Mouse (Mus musculus) heart, postnatal 4 days (tissue): ENCODE data around the gene Pah. TPM values are rescaled to one million over a fixed set of nuclear protein-coding genes. Genes with fewer than 3 reads are reported as not detected.

ENCODE experiments used
- DNase-seq: peaks from one replicate; pipeline ENCODE4 v3.0.0; 2021
- total RNA-seq, 2 experiments: library from RNA; stranded (reverse); gene quantifications; 2 replicates each; pipeline ENCODE4 v1.2.3; 2021

Gene Pah
- under 1 TPM in 1 of 2 experiments, not detected in 1; 0.47 TPM for total RNA-seq

DNA sequence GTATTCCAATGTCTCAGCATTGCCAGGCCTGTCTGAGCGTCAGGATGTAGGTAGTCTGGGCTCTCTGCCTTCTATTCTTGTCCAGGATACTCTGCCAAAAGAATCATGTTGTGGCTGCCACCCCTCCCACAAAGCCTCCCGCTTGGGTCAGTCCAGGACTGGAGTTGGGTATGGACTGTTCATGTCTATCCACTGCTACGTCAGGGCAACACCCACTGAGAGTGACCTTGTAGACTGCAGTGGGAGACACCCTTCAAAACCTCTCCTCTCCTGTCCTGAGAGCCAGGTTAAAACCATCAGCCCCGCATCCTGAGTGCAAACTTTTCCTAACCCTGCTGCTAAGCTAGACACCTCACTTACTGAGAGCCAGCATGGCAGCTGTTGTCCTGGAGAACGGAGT lies at the start of gene Pah:
TSS of gene Pah (plus strand) at position 150 of the 400 bp plus-strand sequence.
- DNase-seq, result no peak

DNA sequence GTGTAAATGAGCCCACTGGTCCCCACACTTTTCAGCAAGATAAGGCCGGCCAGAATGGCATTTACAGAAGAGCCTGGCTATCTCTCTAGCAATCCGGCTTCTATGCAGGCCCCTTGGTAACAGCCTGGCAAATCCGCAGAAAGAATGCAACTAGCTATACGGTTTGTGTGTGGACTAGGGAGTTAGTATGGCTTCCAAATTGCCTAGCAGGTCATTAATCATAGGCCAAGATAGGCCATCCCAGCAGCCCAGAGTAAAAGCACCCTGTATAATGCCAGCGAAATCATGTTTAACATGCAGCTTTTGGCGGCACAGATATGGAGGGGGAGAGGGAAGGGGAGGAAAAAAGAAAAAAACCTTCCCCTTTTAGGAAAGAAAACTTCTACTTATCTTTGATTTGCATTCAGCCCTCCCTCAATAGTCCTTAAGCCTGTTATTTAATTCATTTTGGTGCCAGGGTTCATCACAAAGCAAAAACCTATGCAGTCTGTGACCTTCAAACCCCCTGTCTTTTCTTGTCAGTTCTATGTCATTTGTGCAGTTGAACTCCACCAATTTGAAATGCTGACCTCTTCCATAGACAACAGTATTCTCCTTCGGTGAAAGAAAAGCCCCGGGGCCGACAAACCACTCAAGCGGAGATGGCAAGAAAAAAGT lies 48.0 kb upstream of the Pah start:
- DNase-seq, result no peak

DNA sequence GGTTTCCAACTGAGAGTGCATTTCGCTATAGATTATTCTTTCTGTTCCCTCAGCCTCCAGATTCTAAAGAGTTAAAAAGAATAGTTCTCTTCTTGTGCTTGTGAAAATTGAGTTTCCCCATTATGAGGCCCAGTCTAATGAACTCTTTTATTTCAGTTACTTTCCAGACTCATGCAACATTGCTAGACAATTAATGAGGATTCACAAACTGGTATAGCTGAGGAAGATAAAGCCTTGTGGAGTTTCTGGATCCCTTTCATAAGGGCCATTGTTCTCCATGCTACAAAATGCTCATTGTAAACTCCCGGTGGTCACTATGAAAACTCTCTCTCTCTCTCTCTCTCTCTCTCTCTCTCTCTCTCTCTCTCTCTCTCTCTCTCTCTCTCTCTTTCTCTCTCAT lies 46.6 kb upstream of the Pah start:
- no peak for DNase-seq

DNA sequence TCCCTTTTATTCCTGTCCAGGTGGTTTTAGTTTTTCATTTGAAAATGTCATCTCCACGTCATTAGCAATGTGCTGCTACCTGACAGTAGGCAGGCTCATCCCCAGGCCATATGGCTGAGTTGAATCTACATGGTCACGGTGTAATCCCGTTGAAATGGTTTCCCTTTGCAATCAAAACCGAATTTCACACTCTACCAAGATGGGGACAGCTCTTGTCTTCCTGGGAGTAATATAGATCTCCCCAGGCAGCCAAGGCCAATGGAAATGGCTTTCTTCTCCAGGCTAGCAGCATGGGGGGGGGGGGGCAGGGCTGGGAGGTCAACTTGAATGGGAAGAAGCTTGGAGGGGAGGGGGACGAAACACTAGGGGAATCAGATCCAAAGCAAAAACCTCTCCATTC lies 43.7 kb upstream of the Pah start:
- no peak for DNase-seq

DNA sequence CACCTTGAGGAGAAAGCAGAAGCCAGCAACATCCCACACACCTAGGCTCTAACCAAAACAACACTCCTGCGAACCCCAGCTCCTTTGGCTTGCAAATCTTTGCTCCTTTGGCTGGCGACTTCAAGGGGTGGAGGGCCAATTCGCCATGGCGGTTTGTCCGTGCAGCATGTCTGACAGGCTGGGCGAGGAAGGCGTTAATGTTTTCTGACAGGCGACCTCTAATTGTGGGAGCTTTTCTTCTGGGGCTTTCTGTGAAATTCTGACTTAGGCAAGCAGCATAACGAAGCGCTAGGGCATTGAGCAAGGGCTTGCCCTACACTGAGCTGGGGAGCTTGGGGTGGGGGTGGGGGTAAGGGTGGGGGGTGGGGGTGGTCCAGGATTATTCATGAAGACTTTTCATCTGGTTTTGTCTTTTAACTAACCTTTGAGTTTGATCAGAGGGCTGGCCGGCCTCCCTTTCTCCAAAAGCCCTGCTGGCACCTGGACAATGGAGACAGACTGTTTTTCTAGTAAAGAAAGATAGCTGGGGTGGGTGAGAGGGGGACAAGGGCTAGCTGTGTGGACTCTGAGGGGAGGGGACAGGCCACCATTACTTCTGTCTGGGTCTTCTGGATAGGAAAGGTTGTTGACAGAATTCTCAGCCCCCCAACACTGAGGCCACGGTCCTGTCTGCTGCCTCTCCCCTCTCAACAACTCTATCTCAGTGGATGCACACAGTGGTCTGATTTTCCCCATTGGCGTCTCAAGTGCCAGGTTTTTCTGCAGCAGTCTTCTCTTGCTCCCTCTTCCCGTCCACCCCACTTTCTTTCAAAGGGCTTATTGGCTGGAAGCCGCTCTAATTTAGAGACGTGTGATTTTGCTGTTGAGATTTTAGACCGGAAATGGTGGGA lies 36.5 kb upstream of the Pah start:
- no peak for DNase-seq

DNA sequence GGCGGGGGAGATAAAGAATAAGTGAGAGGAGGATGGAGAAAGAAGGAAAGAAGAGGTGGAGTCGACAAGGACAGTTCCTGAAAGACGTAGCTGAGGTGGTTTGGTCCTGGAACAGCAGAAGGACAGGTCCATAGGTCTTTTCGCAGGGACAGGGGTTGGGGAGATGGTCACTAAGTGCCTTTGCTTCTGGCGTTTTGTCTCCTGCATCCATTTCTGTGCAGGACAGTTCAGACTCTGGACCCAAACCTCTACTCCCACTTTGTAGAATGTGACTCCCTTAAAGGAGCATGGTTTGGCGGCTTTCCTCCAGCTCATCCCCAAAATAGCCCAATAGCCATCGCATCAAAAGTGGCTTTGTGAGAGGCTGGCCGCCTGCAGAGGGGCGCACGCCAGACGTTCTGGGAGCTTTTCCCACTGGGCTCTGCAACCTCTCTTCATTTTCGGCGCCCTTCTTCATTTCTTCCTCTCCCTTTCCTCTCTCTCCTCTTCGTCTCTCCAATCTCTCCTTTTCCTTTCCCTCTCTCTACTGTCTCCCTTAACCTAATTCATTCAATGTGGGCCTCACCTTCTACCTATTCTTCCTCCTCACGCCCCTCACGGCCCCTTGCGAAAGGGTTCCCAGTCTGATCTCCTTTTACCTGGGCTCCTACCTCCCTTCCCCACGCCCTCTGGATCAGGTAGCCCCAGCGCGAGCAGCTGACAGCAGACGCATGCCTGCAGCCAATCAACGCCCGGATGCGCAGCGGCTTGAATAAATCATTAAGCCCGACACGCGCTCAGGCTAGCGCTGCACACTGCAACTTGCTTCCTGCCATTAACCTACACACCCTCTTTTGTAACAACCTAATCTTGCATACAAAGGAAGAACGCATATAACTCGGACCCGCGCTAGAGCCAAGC lies 35.6 kb upstream of the Pah start:
- no peak for DNase-seq

DNA sequence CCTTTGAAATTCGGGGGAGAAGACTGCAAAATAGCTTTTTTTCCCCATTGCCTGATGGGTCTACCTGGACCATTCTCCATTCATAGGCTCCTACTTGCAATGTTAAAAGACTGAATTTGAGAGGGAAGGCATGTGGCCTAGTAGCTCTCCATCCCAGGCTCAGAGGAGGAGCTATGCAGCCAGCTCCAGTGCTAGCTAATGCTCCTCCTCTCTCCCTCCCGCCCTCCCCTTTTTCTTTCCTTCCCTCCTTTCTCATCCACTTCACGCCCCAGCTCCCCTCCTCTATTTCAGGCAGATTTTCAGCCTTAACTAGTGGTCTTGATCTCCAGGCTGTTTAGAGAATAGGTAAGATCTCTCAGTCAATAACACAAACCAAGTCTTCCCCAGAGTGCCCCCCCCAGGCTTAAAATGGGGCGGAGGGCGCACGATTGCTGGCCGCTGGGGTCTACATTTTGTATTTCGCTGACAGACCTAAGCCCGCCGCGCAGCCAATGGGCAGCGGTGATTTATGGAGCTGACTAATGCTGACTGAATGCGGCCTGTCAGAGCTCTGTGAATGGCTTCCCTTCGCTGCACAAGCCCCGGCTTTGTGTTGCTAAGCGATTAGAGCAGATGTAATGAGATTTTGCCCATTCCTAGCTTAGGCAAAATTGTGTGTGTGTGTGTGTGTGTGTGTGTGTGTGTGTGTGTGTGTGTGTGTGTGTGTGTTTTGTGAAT lies 33.0 kb upstream of the Pah start:
- no peak for DNase-seq

DNA sequence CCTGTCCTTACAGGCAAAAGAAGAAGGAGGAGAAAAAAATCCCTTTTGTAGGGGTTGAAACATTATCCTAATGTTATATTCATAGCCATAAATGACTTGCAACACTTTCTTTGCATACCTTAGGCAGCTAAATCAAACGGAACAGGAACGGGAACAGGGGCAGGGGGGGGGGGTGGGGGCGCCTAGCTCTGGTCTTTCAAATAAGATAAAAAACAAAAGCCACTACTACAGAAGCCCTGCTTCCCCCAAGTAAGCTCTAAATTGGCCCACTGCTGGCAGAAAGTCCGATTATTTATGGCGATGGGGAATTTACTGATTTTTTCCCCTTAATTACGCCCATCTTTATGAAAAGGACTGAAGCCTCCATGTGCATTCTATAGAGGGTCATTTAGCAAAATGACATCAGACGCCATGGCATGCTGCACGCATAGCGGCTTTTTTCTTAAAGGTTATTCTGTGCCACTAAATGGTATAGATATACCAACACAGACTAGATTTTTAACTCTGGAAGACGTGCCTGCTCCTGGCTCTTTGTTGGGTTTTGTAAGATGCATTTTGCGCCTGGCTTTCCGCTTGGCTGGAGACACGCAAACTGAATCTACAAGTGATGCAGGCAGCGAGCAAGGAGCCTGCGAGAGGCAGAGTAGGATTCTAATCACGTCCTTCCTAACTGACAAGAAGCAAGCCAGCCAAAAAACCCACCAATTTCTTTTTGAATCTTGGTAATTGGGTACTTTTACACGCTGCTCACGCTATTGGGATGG lies 32.2 kb upstream of the Pah start:
- no peak for DNase-seq

DNA sequence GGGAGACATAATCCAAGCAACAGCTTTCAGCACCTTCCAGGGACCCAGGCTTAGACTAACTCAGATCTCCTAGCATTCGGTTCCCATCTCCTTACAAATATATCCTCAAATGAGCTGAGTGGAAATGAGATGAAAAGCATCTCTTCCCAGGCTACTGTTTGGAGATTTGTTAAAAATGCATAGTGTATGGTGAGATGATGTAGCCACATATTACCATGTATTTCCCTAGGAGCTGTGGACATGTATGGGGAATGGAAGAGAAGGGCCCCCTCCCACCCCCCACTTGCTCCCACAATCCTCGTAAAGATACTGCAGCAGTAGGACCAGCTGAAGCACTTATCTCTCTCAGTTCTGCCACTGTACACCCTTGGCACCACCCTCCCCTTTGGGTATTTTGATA lies 31.3 kb upstream of the Pah start:
- DNase-seq, result no peak

DNA sequence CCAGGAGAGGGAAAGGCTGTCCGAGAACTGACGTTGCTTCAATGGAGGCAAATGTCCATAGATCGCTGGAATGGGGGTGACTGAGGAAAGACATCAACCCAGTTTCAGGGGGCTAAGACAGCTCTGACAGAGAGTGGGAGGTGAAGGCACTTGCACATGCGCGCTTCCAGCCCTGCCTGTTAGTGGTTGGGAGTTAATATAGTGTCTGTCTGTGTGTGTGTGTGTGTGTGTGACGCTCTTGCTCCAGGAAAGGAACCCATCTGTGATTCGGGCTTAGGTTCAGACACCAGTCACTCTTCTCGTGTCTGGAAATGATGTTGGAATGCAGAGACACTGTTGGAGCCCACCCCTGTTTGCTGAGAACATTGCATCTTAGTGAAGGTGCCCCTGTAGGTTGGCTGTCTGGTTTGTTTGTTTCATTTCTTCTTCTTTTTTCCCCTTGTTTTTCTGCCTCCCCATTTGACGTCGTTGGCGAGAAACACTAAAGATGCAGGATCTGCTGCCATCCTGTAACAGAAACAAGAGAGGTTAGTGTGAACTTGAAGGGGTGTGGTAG lies 30.0 kb upstream of the Pah start:
- no peak for DNase-seq

DNA sequence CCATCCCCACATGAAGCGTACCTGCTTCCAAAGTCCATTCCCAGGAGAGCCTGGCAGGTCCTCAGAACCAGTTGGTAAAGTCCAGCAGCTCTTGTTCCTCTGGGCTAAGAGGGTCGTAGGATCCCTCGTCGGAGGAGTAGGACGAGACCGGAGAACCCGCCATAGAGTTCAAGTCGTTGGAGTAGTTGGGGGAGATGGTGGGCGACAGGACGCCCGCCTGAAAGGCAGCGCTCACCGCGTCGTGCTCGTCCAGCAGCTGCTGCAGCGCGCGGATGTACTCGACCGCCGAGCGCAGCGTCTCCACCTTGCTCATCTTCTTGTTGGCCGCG lies 29.3 kb upstream of the Pah start:
- DNase-seq, result no peak

DNA sequence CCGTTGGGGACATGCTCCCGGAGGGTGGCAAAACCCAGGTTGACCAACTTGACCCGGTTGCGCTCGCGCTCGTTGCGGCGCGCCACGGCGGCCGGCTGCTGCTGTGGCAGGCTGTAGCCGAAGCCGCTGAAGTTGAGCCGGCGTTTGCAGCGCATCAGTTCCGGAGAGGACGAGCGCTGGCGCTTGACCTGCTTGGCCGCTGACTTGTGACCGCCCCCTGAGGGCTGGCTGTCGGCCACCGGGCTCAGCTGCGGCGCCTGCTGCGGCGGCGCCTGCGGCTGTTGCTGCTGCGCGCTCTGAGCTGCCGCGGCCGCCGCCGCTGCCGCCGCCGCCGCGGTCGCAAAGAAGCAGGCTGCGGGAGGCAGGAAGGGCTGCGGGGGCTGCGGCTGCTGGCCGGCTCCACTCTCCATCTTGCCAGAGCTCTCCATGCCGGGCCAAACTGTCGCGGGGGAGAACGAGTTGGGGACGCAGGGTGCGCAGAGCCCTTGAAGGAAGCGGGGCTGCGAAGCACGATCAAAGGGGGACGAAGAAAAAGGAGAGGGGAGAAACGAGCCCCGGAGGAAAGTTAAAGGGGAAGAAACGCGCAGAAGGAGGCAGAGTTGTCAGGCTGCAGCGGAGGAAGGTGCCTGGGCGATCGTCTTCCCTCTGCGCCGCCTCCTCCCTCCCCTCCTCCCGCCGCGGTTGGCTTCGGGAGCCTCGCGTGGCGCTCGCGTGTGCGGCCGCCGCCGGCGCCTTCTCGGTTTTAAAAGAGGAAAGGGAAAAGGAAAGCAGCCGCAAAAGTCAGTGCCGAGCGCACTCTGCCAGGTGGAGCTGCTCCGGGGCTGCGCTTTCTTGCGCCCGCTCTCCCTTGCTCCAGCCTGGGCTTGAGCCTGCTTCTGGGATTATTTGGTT lies 28.7 kb upstream of the Pah start:
- DNase-seq, result peak; percentile 66

DNA sequence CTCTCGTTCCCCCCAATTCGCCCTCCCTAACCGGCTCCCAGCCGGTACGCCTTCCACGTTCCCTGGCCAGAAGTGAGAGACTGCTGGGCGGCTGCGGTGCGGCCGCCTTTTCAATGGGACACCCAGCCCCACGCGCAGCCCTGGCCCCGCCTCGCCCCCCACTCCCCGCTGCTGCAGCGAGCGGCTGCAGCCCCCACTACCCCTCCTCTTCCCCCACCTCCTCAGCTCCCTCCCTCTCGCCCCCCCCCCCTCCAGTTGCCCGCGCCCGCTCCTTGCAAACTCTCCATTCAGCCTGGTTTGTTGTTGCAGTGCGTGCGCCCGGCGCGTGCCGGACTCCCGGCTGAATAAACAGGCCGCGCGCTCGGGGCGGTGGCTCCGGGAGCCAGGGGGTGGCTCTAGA lies 28.0 kb upstream of the Pah start, which contains the start of gene Ascl1:
TSS of gene Ascl1 (minus strand) at position 85 of the 400 bp plus-strand sequence.
- no peak for DNase-seq

DNA sequence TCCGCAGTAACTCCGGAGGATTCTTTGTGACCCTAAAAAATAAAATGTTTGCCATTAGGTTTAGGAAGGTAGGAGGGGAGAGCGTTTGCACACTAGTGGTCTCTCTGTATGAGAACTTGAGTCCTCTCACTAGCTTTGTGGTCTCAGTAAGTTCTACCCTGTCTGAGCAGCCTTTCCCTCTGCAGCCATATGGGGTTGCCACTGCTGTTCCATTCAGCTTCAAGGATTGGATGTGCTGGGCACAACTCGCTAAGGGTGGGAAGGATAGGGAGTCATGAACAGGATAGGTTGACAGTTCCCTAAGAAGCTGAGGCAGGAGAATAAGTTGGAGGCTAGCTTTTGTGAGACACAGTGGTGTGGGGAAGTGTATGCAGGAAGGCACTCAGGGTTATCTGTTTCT lies 27.4 kb upstream of the Pah start:
- DNase-seq, result no peak

DNA sequence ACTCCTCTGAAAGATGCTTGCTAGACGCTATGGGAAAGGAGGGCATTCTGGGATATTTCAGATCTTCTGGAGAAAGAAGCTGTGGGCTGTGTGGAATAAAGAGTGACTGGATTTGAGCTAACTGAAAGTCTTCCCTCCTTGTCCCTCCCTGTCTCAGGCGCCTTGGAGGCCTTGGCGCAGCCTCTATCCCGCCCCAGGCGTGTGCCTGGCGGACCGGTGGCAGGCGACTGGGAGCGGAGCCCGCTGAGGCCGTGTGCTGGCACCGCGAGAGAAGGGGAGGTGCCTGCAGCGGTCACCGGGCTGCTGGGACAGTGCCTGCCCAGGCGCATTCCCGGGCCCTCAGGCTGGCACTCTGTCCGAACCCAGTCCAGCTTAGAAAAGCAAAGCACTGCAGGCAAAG lies 27.0 kb upstream of the Pah start:
- peak; percentile 56 for DNase-seq

DNA sequence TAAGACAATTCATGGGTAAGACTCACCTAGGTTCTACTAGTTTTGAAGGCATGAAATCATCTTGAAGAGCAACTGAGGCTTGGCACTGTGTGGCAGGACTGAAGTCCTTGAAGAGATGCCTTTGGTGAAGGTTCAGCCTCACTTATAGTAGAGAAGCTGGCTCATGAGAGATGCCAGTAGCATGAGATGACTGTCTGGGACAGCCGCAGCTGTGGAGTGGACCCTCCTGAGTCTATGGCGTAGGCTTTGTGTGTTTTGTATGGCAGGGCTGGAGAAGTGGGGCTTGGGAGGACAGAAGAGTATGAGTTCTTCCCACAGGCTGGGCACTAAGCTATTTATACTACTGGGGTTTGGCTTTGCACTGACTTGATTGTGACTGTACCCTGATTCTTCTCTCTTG lies 24.5 kb upstream of the Pah start:
- DNase-seq, result no peak

DNA sequence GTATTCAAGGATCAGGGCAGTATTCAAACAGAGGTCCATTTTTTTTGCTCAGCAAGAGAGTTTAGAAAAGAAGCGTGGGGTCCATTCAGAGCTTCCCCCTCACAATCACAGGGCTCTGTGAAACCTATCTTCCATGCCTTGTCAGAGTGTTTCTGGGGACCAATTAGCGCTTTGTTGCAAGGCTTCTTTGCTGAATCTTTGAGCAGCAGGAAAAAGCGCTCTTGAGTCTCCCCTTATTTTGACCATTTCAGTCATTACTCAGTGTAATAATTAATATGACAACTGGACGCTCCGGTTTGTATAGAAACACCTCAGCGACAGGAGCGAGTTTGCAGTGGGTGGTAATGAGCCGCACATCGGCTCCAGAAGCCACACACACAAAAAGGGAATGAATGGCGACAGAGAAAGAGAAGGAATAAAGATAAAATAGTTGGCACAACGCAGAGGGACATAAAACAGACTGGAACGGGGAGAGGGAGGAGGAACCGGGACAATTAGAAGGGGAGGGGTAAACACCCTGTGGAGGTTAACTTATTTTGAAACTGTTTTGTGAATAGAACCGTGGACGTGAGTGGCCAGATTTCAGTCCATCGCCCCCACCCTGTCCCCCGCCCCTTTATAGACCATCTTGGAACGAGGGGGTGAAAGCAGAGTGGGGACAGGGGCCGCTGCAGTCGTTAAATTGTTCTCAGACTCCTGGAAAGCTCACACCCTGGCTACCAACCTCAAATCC lies 20.5 kb upstream of the Pah start:
- no peak for DNase-seq

DNA sequence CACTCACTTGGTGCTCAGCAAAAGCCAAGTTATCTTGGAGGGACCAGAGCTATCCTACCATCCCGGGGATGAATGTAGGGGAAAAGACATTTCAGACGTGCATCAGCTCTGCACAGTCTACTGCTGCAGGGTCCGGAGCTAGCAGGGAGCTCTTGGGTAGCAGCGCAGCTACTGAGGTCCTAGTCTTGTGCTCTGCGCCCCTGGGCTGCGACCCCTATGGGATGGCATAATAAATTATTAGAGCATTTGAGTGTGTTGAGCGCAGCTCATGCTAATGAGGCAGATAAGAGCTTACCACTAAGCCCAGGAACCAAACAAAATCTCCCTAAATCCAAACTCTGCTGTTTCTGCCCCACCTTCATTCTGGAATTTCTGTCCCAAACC lies 19.9 kb upstream of the Pah start:
- no peak for DNase-seq

DNA sequence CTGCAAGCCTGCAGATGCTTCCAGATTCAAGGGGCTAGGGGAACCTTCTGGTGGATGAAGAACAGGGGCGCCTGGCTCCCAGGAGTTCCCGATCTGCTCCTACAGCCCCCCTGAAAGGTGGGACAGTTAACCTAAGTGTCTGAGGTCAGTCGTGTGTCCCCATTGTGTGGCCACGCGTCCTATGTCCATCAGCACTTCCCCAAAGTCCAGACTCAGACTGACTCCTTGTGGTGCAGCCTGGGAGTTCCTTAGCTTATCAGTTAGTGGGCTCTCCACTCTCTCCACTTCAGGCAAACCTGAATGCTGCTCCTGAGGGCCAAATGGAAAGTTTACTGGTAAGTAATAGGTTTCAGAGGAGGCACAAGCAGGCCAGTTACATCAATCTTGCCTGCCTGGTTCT lies 19.3 kb upstream of the Pah start:
- no peak for DNase-seq

DNA sequence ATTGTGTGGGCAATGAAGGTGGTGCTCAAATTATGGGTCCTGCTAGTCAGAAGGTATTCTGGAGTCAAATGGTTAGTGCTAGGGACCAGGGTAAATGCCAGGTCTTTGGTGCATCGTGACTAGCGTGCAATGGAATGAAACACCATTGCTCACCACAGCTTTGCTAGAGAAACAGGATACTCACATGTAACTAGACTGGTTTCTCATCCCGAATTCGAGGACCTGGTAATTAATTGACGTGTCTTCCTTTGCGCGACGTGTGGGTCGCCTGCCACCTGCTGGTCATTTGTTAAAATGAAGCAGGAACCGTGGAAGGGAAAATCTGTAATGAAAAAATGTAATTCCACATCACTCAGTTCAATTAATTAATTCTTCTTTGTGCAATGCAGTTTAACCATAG lies 17.6 kb upstream of the Pah start:
- DNase-seq, result peak; percentile 68
